Mouse (Mus musculus): ENCODE data around the gene Ppp2r2c.

- TF ChIP-seq CTCF (IDR thresholded peaks at IDR 0.05; ENCODE audit: low read depth): no peak
- no peak for TF ChIP-seq EP300 (IDR thresholded peaks at IDR 0.05; ENCODE audit: low read depth)
These were observed 121.9 kb downstream of the Ppp2r2c start for GRCm38 (mm10) chr5:36990196-36990595.

Data from liver, embryonic 14.5 days (tissue).